Mouse (Mus musculus) thymus, postnatal 36 days (tissue): ENCODE measurements at regions not wholly inside any gene's neighbourhood (a gene's known extent, or its start where the extent isn't known, plus 50 kb on each side); places are given as distances from the start of the nearest gene placed in this dataset.

ENCODE experiments used
- DNase-seq, 2 experiments: peaks; one replicate each; pipeline ENCODE4 v3.0.0; 2022; ENCODE audit warnings: mixed read lengths in 2 of 2

- DNase-seq: no peak
These were observed 57.6 kb upstream of the Exoc6 start for GRCm38 (mm10) chr19:37492572-37492971.

GRCm38 (mm10) chr19:37493378-37493777, 56.8 kb upstream of the Exoc6 start:
- DNase-seq: no peak

- DNase-seq: peak; percentile 6 to 14
These were observed 56.2 kb upstream of the Exoc6 start for GRCm38 (mm10) chr19:37493921-37494485.

- no peak for DNase-seq
These were observed 55.4 kb upstream of the Exoc6 start for GRCm38 (mm10) chr19:37494806-37495205.

GRCm38 (mm10) chr19:37495319-37496270, 54.6 kb upstream of the Exoc6 start:
- DNase-seq: peak in 1 of 2 experiments; percentile 5

GRCm38 (mm10) chr19:37496759-37497158, 53.5 kb upstream of the Exoc6 start:
- DNase-seq: no peak

GRCm38 (mm10) chr19:37497161-37497560, 53.1 kb upstream of the Exoc6 start:
- DNase-seq: no peak

- DNase-seq: no peak
These were observed 51.8 kb upstream of the Exoc6 start for GRCm38 (mm10) chr19:37498438-37498837.
